Mouse (Mus musculus) intestine, embryonic 15.5 days (tissue): ENCODE measurements around the gene Nlk. TPM values are rescaled to one million over a fixed set of nuclear protein-coding genes. Genes with fewer than 3 reads are reported as not detected.
A peak's percentile ranks its signal among the peaks of the same experiment; 100 is the strongest.

Experiments used
- ATAC-seq: fragments of 200-750 bp; cut with Nextera tagmentation; 2 replicates; pipeline ENCODE4 v1.8.0; 2017; ENCODE audit warnings: moderate TSS enrichment, moderate library complexity
- H3K27ac ChIP-seq: fragments of 300-500 bp; sonication (generic); 2 replicates; pipeline ENCODE4 v1.5.1; 2015; ENCODE audit warnings: mild to moderate bottlenecking, inconsistent platforms
- H3K27me3 ChIP-seq: fragments of 300-500 bp; sonication (generic); replicated peaks from 2 replicates; pipeline ENCODE4 v1.6.1; 2015; ENCODE audit warnings: inconsistent platforms
- H3K36me3 ChIP-seq: fragments of 300-500 bp; sonication (generic); 2 replicates; pipeline ENCODE4 v1.6.1; 2015; ENCODE audit warnings: inconsistent platforms
- H3K4me1 ChIP-seq: fragments of 300-500 bp; sonication (generic); replicated peaks from 2 replicates; pipeline ENCODE4 v1.6.1; 2015; ENCODE audit warnings: inconsistent platforms
- H3K4me2 ChIP-seq: fragments of 300-500 bp; sonication (generic); replicated peaks from 2 replicates; pipeline ENCODE4 v1.6.1; 2015; ENCODE audit warnings: mild to moderate bottlenecking, inconsistent platforms
- H3K4me3 ChIP-seq: fragments of 300-500 bp; sonication (generic); replicated peaks from 2 replicates; pipeline ENCODE4 v1.5.1; 2015; ENCODE audit warnings: inconsistent platforms
- H3K9ac ChIP-seq: fragments of 300-500 bp; sonication (generic); 2 replicates; pipeline ENCODE4 v1.6.1; 2015; ENCODE audit warnings: inconsistent platforms
- H3K9me3 ChIP-seq: fragments of 300-500 bp; sonication (generic); 2 replicates; pipeline ENCODE4 v1.6.1; 2016; ENCODE audit warnings: inconsistent platforms
- WGBS: fragments of 180-500 bp; shearing (Covaris S2); methylation state at CpG from one replicate; pipeline ENCODE4 v1.1.7; 2015; 5-methylcytosine and 5-hydroxymethylcytosine counted together
- polyA plus RNA-seq: library from polyadenylated mRNA; unstranded; fragments of >200 nt; fragmentation: Nextera tagmentation; extraction: Ambion mirVana; gene quantifications from 2 replicates; pipeline ENCODE4 v1.2.1, GENCODE M21; 2015

Gene Nlk
- polyA plus RNA-seq, 1 experiment from 2014 or later: 10.3 TPM

GRCm38 (mm10) chr11:78724792-78725191 is 27.6 kb upstream of the Nlk start:
- Histone ChIP-seq H3K4me3 (no peak overlapping the region), H3K4me2 (no peak overlapping the region), H3K27me3 (no peaks in the 10 kb centered on the region), H3K9me3 (no peaks in the 10 kb centered on the region), H3K36me3 (no peaks in the 10 kb centered on the region), H3K27ac (no peak overlapping the region), H3K9ac (no peak overlapping the region), H3K4me1 (no peaks in the 10 kb centered on the region)
- no peak for ATAC-seq
- 50% methylated on average over 1 of the region's 1 CpGs for WGBS

GRCm38 (mm10) chr11:78721419-78721818 is 24.2 kb upstream of the Nlk start:
- no peak overlapping the region for H3K4me3 ChIP-seq
- no peaks in the 10 kb centered on the region for H3K36me3 ChIP-seq
- no peak for ATAC-seq
- H3K9me3 ChIP-seq: no peaks in the 10 kb centered on the region
- WGBS: 74% methylated on average over 2 of the region's 2 CpGs
- no peaks in the 10 kb centered on the region for H3K4me1 ChIP-seq
- H3K9ac ChIP-seq: no peak overlapping the region
- no peak overlapping the region for H3K4me2 ChIP-seq
- H3K27ac ChIP-seq: no peak overlapping the region
- no peaks in the 10 kb centered on the region for H3K27me3 ChIP-seq

GRCm38 (mm10) chr11:78717655-78718054 is 20.5 kb upstream of the Nlk start:
- Histone ChIP-seq H3K27me3 (no peaks in the 10 kb centered on the region), H3K9ac (no peak overlapping the region), H3K36me3 (no peaks in the 10 kb centered on the region), H3K9me3 (no peaks in the 10 kb centered on the region), H3K4me2 (no peak overlapping the region), H3K4me3 (no peak overlapping the region), H3K4me1 (no peaks in the 10 kb centered on the region), H3K27ac (no peak overlapping the region)
- ATAC-seq: no peak
- 55% methylated on average over 4 of the region's 4 CpGs for WGBS

- Histone ChIP-seq H3K4me2 (no peak overlapping the region), H3K27me3 (no peaks in the 10 kb centered on the region), H3K4me1 (no peaks in the 10 kb centered on the region), H3K9ac (no peak overlapping the region), H3K9me3 (no peaks in the 10 kb centered on the region), H3K27ac (no peak overlapping the region), H3K4me3 (no peak overlapping the region), H3K36me3 (no peaks in the 10 kb centered on the region)
- ATAC-seq: peak; percentile 83
- 68% methylated on average over 2 of the region's 2 CpGs for WGBS
These were observed 11.5 kb upstream of the Nlk start for GRCm38 (mm10) chr11:78708642-78709041.

- H3K4me1 ChIP-seq: no peaks in the 10 kb centered on the region
- H3K4me2 ChIP-seq: no peak overlapping the region
- no peak overlapping the region for H3K4me3 ChIP-seq
- no peaks in the 10 kb centered on the region for H3K27me3 ChIP-seq
- ATAC-seq: no peak
- no peak overlapping the region for H3K9ac ChIP-seq
- H3K36me3 ChIP-seq: no peaks in the 10 kb centered on the region
- H3K27ac ChIP-seq: no peak overlapping the region
- no peaks in the 10 kb centered on the region for H3K9me3 ChIP-seq
These were observed 8.9 kb upstream of the Nlk start for GRCm38 (mm10) chr11:78706026-78706425.

GRCm38 (mm10) chr11:78703085-78703484 is 5.9 kb upstream of the Nlk start:
- H3K36me3 ChIP-seq: no peaks in the 10 kb centered on the region
- ATAC-seq: no peak
- no peak overlapping the region for H3K9ac ChIP-seq
- H3K4me3 ChIP-seq: no peak overlapping the region
- 75% methylated on average over 5 of the region's 5 CpGs for WGBS
- H3K4me1 ChIP-seq: no peaks in the 10 kb centered on the region
- H3K27me3 ChIP-seq: 0 out of 2 replicates have a peak, but pooled peaks cover 3% of the 10 kb centered on the region
- no peak overlapping the region for H3K4me2 ChIP-seq
- H3K27ac ChIP-seq: no peak overlapping the region
- H3K9me3 ChIP-seq: no peaks in the 10 kb centered on the region

GRCm38 (mm10) chr11:78702319-78702718 is 5.1 kb upstream of the Nlk start:
- Histone ChIP-seq H3K27me3 (0 out of 2 replicates have a peak, but pooled peaks cover 3% of the 10 kb centered on the region), H3K27ac (no peak overlapping the region), H3K9ac (no peak overlapping the region), H3K4me2 (no peak overlapping the region), H3K36me3 (no peaks in the 10 kb centered on the region), H3K4me1 (no peaks in the 10 kb centered on the region), H3K4me3 (no peak overlapping the region), H3K9me3 (no peaks in the 10 kb centered on the region)
- ATAC-seq: no peak
- WGBS: 62% methylated on average over 3 of the region's 3 CpGs

GRCm38 (mm10) chr11:78697753-78698171 is 589 bp upstream of the Nlk start:
- under 1% methylated on average over 12 of the region's 12 CpGs for WGBS
- H3K9me3 ChIP-seq: no peaks in the 10 kb centered on the region
- peak overlapping the region; percentile 43 for H3K4me2 ChIP-seq
- ATAC-seq: peak; percentile 93
- peak overlapping the region; percentile 82 for H3K4me3 ChIP-seq
- H3K9ac ChIP-seq: no peak overlapping the region
- 0 out of 2 replicates have a peak, but pooled peaks cover 3% of the 10 kb centered on the region for H3K27me3 ChIP-seq
- H3K36me3 ChIP-seq: no peaks in the 10 kb centered on the region
- peaks cover 17% of the 10 kb centered on the region for H3K4me1 ChIP-seq
- H3K27ac ChIP-seq: 0 out of 2 replicates have a peak overlapping the region, but pooled peaks have one; percentile 17

GRCm38 (mm10) chr11:78694249-78694648 is 2.9 kb downstream of the Nlk start:
- Histone ChIP-seq H3K27ac (no peak overlapping the region), H3K36me3 (no peaks in the 10 kb centered on the region), H3K27me3 (no peaks in the 10 kb centered on the region), H3K4me1 (peaks cover 17% of the 10 kb centered on the region), H3K4me3 (no peak overlapping the region), H3K4me2 (peak overlapping the region; percentile 36), H3K9me3 (no peaks in the 10 kb centered on the region), H3K9ac (no peak overlapping the region)
- 60% methylated on average over 3 of the region's 3 CpGs for WGBS
- no peak for ATAC-seq

- no peak overlapping the region for H3K4me2 ChIP-seq
- no peaks in the 10 kb centered on the region for H3K9me3 ChIP-seq
- H3K27ac ChIP-seq: no peak overlapping the region
- no peaks in the 10 kb centered on the region for H3K27me3 ChIP-seq
- WGBS: 94% methylated on average over 8 of the region's 8 CpGs
- no peak overlapping the region for H3K9ac ChIP-seq
- H3K36me3 ChIP-seq: no peaks in the 10 kb centered on the region
- no peak overlapping the region for H3K4me3 ChIP-seq
- ATAC-seq: no peak
- peaks cover 17% of the 10 kb centered on the region for H3K4me1 ChIP-seq
These were observed 3.9 kb downstream of the Nlk start for GRCm38 (mm10) chr11:78693307-78693706.

- H3K9ac ChIP-seq: no peak overlapping the region
- no peak overlapping the region for H3K27ac ChIP-seq
- H3K4me1 ChIP-seq: peaks cover 20% of the 10 kb centered on the region
- no peak for ATAC-seq
- H3K9me3 ChIP-seq: no peaks in the 10 kb centered on the region
- H3K27me3 ChIP-seq: no peaks in the 10 kb centered on the region
- no peak overlapping the region for H3K4me2 ChIP-seq
- no peak overlapping the region for H3K4me3 ChIP-seq
- H3K36me3 ChIP-seq: no peaks in the 10 kb centered on the region
- 71% methylated on average over 2 of the region's 2 CpGs for WGBS
These were observed 6.0 kb downstream of the Nlk start for GRCm38 (mm10) chr11:78691201-78691600.

- H3K4me1 ChIP-seq: peaks cover 13% of the 10 kb centered on the region
- no peaks in the 10 kb centered on the region for H3K27me3 ChIP-seq
- no peak for ATAC-seq
- WGBS: 69% methylated on average over 3 of the region's 3 CpGs
- no peaks in the 10 kb centered on the region for H3K36me3 ChIP-seq
- H3K9ac ChIP-seq: no peak overlapping the region
- H3K9me3 ChIP-seq: no peaks in the 10 kb centered on the region
- no peak overlapping the region for H3K27ac ChIP-seq
- H3K4me3 ChIP-seq: no peak overlapping the region
- no peak overlapping the region for H3K4me2 ChIP-seq
These were observed 6.6 kb downstream of the Nlk start for GRCm38 (mm10) chr11:78690547-78690946.

- no peak overlapping the region for H3K4me3 ChIP-seq
- no peak overlapping the region for H3K9ac ChIP-seq
- H3K36me3 ChIP-seq: no peaks in the 10 kb centered on the region; the same call in 1 of the 2 replicates
- ATAC-seq: no peak
- H3K9me3 ChIP-seq: no peaks in the 10 kb centered on the region
- WGBS: 82% methylated on average over 3 of the region's 3 CpGs
- no peaks in the 10 kb centered on the region for H3K27me3 ChIP-seq
- no peak overlapping the region for H3K27ac ChIP-seq
- H3K4me2 ChIP-seq: no peak overlapping the region
- no peaks in the 10 kb centered on the region for H3K4me1 ChIP-seq
These were observed 16.1 kb downstream of the Nlk start for GRCm38 (mm10) chr11:78681058-78681457.
